In genomic region chr5:24474723-24475261, GRCm38 (mm10) we compare ENCODE assay signal across 8 mouse cellular contexts. TPM values are rescaled to one million over a fixed set of nuclear protein-coding genes. Genes with fewer than 3 reads are reported as not detected.
DNase-seq lines count a peak whose midpoint lies in the region; ATAC-seq and TF ChIP-seq lines count a peak whose summit lies in the region.

No protein-coding gene starts in this region.

- no peak overlapping the region for H3K27ac ChIP-seq in cortical plate, adult 2 months (ENCODE audit: insufficient read depth, low read length)
- no peak overlapping the region for H3K27ac ChIP-seq in heart, embryonic 12.5 days (ENCODE audit: poor library complexity, severe bottlenecking)
- no peak overlapping the region for H3K27ac ChIP-seq in liver, postnatal 0 days (ENCODE audit: low read depth)

- peak overlapping the region; percentile 92 for H3K4me2 ChIP-seq in heart, embryonic 12.5 days
- H3K4me2 ChIP-seq in liver, postnatal 0 days (ENCODE audit: low read depth, low read length), result peak overlapping the region; percentile 72

- peaks cover 6% of the 10 kb centered on the region; the same call in 1 of the 2 replicates for H3K27me3 ChIP-seq in heart, embryonic 12.5 days (replicated peaks)
- H3K27me3 ChIP-seq in liver, postnatal 0 days (ENCODE audit: insufficient read depth, low read length), result peaks cover 17% of the 10 kb centered on the region

- H3K4me3 ChIP-seq in cortical plate, adult 2 months (ENCODE audit: insufficient read depth, low read length), result peak overlapping the region; percentile 10
- H3K4me3 ChIP-seq in heart, embryonic 12.5 days, result peak overlapping the region; percentile 53
- H3K4me3 ChIP-seq in liver, postnatal 0 days (ENCODE audit: low read depth, low read length), result peak overlapping the region; percentile 39

- no peaks in the 10 kb centered on the region for H3K9me3 ChIP-seq in heart, embryonic 12.5 days (replicated peaks)
- H3K9me3 ChIP-seq in liver, postnatal 0 days (ENCODE audit: low read length), result no peaks in the 10 kb centered on the region

- no peak for TF ChIP-seq EP300 in liver, postnatal 0 days (IDR thresholded peaks at IDR 0.05; ENCODE audit: low read depth)

- peaks cover 10% of the 10 kb centered on the region for H3K4me1 ChIP-seq in cortical plate, adult 2 months (ENCODE audit: control insufficient read depth, insufficient read depth, low read length)
- H3K4me1 ChIP-seq in heart, embryonic 12.5 days (replicated peaks), result peaks cover 45% of the 10 kb centered on the region
- H3K4me1 ChIP-seq in liver, postnatal 0 days (ENCODE audit: insufficient read depth), result peaks cover 11% of the 10 kb centered on the region

- H3K36me3 ChIP-seq in heart, embryonic 12.5 days, result peaks cover 36% of the 10 kb centered on the region
- H3K36me3 ChIP-seq in liver, postnatal 0 days (replicated peaks; ENCODE audit: insufficient read depth, low read length), result peaks cover 23% of the 10 kb centered on the region

- no peak for TF ChIP-seq POLR2A in cortical plate, adult 2 months (IDR thresholded peaks at IDR 0.05; ENCODE audit: extremely low read depth, insufficient read depth, low read length)

- peak overlapping the region; percentile 74 for H3K9ac ChIP-seq in heart, embryonic 12.5 days
- no peak overlapping the region for H3K9ac ChIP-seq in liver, postnatal 0 days (replicated peaks)

- no peak for TF ChIP-seq CTCF in cortical plate, adult 2 months (IDR thresholded peaks at IDR 0.05; ENCODE audit: extremely low read depth, insufficient read depth, low read length)
- TF ChIP-seq CTCF in liver, postnatal 0 days (IDR thresholded peaks at IDR 0.05; ENCODE audit: low read depth), result peak; percentile 16; the same call in 1 of the 2 replicates

- 1% methylated on average over 65 of the region's 67 CpGs for WGBS in heart, embryonic 12.5 days
- WGBS in liver, postnatal 0 days (ENCODE audit: insufficient replicate concordance), result 7% methylated on average over 51 of the region's 67 CpGs

- DNase-seq in kidney, adult 18-20 months, result peak; percentile 57
- no peak for DNase-seq in kidney, adult 11 months
- peak; percentile 27 to 72 for DNase-seq in kidney, postnatal 25 days
- DNase-seq in liver, postnatal 0 days, result peak; percentile 36
- peak; percentile 46 for DNase-seq in ovary, postnatal 14 days (ENCODE audit: low spot score)
- DNase-seq in adipocyte (ENCODE audit: low spot score), result no peak

- ATAC-seq in heart, embryonic 12.5 days (ENCODE audit: insufficient number of reproducible peaks, low FRiP score), result peak; percentile 34; the same call in 1 of the 2 replicates
- ATAC-seq in liver, postnatal 0 days, result 0 out of 2 replicates have a peak, but pooled peaks have one; percentile 28

RNA-seq across cellular contexts. Expression of gene Agap3, which starts 22.8 kb away (rescaled TPM):
- 438 and 458 TPM in 2 replicates for polyA plus RNA-seq in cortical plate, adult 2 months (2012; rRNA removed)
- polyA plus RNA-seq in heart, embryonic 12.5 days (2016; fragmentation: Nextera tagmentation; extraction: Ambion mirVana), result 34.9 and 35.2 TPM in 2 replicates
- 8.3 and 9.1 TPM in 2 replicates for polyA plus RNA-seq in liver, postnatal 0 days (2015; fragmentation: Nextera tagmentation; extraction: Ambion mirVana)

RNA-seq across cellular contexts. Expression of gene Tmub1, which starts 27.1 kb away (rescaled TPM):
- polyA plus RNA-seq in cortical plate, adult 2 months (2012; rRNA removed), result 48.7 and 49.0 TPM in 2 replicates
- polyA plus RNA-seq in heart, embryonic 12.5 days (2016; fragmentation: Nextera tagmentation; extraction: Ambion mirVana), result 18.9 and 19.7 TPM in 2 replicates
- polyA plus RNA-seq in liver, postnatal 0 days (2015; fragmentation: Nextera tagmentation; extraction: Ambion mirVana), result 5.2 and 5.5 TPM in 2 replicates

RNA-seq across cellular contexts. Expression of gene Fastk, which starts 29.7 kb away (rescaled TPM):
- 237 and 255 TPM in 2 replicates for polyA plus RNA-seq in cortical plate, adult 2 months (2012; rRNA removed)
- polyA plus RNA-seq in heart, embryonic 12.5 days (2016; fragmentation: Nextera tagmentation; extraction: Ambion mirVana), result 172 and 175 TPM in 2 replicates
- 40.6 and 46.9 TPM in 2 replicates for polyA plus RNA-seq in liver, postnatal 0 days (2015; fragmentation: Nextera tagmentation; extraction: Ambion mirVana)

RNA-seq across cellular contexts. Expression of gene Slc4a2, which starts 51.2 kb away (rescaled TPM):
- 36.5 and 39.9 TPM in 2 replicates for polyA plus RNA-seq in cortical plate, adult 2 months (2012; rRNA removed)
- 31.1 and 39.4 TPM in 2 replicates for polyA plus RNA-seq in heart, embryonic 12.5 days (2016; fragmentation: Nextera tagmentation; extraction: Ambion mirVana)
- 7.5 and 8.3 TPM in 2 replicates for polyA plus RNA-seq in liver, postnatal 0 days (2015; fragmentation: Nextera tagmentation; extraction: Ambion mirVana)

RNA-seq across cellular contexts. Expression of gene Cdk5, which starts 51.5 kb away (rescaled TPM):
- 232 TPM in 2 replicates for polyA plus RNA-seq in cortical plate, adult 2 months (2012; rRNA removed)
- polyA plus RNA-seq in heart, embryonic 12.5 days (2016; fragmentation: Nextera tagmentation; extraction: Ambion mirVana), result 32.0 and 35.9 TPM in 2 replicates
- 11.5 and 13.1 TPM in 2 replicates for polyA plus RNA-seq in liver, postnatal 0 days (2015; fragmentation: Nextera tagmentation; extraction: Ambion mirVana)

Comparison
In these comparisons a context has a peak if more than half of its experiments do, and no peak if none do; other contexts are left out.
1. DNase-seq: peak in kidney, adult 18-20 months (single experiment), kidney, postnatal 25 days (2 of 2), liver, postnatal 0 days (single experiment) and ovary, postnatal 14 days (single experiment); none in kidney, adult 11 months (single experiment) and adipocyte (single experiment).
2. RNA of gene Agap3, which starts 22.8 kb away (polyA plus RNA-seq): 438 to 458 TPM in cortical plate, adult 2 months; 34.9 to 35.2 TPM in heart, embryonic 12.5 days and 8.3 to 9.1 TPM in liver, postnatal 0 days; every median in the first group is over 10 times any median in the second.
3. Peak in every context shown above with its lines, with median percentiles within 50 percentile points of each other: H3K4me3 ChIP-seq.